Mouse (Mus musculus) embryo, embryonic 11.5 days (tissue): ENCODE measurements around the gene Zfp59.
"Not testable (repeated sequence)": the region's sequence is repeated elsewhere in the genome, so short reads cannot be mapped to it uniquely, and the experiment has no call there.

Experiments
- DNase-seq: peaks from one replicate; pipeline ENCODE4 v3.0.0-alpha.2; 2012; ENCODE audit warnings: low read depth, low spot score

Gene Zfp59

DNA sequence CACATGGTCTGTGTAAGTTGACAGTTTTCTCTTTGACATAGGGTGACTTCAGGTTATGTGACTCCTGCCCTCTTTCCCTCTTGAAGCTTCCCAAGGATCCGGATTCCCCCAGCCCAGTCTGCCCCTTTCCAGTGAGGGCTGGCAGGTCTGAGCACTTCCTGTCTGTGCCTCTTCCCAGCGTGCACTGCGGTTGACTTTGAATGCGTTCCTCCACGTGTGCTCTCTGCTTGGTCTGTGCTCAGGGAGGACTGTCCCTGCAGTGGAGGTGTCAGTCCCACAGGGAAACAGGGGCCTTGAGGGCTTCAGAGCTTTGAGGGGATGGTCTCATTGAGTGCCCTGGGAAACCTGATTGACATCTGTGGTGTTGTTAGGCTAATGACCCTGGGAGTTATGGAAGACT is 24.2 kb downstream of the Zfp59 start:
- DNase-seq = not testable (repeated sequence)

- DNase-seq = no peak
These were observed 43.3 kb downstream of the Zfp59 start for GRCm38 (mm10) chr7:27881721-27882120.

DNA sequence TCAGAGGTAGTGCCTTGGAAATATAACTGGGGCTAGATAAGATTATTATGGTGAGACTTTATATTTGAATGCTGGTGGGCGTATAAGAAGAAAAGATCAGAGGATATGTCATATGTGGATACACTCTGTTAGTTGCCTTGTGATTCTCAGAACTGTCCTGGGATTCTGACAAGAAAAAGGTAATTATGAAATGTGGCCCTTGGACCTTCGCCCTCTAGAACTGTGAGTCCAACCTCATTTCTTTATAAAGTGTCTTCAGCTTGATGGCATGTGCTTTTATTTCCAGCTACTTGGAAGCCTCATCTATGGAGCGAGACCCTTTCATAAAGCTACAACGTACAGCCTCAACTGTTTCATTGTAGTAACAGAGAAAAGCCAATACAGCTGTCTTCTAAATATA is 62.2 kb downstream of the Zfp59 start:
- no peak for DNase-seq

DNA sequence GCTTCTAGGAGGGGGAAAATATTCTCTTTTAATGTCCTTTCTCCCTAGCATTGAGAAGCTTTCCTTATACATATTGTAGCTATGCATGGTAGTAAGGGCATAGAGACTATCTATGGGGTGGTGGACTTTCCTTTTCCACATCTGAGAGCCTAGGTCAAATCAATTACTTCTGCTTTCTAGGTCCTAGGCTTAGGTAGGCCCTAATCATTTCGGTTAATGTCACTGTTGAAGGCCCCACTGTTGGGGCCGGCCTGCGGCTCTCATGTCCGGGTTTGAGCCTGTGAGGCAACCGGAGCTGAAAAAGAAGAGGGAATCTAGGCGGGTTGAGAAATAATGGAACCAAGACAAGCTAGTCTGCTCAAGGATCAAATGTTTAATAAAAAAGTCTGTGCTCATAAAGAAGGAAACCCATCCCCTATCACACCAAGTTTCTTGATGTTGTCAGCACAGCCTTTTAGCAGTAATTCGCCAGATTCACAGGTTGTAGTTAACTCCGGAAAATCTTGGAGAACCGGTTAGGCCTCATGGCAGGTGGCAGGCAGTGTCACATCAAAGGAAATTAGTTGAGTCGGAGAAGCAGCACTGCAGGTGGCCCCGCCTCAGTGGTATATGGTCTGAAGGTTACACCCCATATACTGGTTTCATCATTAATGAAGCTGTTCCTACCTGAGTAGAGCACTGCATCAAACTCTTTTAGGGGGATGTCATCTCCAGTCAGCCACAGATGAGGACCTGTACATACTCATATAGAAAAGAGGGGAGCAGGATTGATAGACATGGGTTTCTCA is 66.8 kb downstream of the Zfp59 start:
- DNase-seq = no peak
